Mouse (Mus musculus): ENCODE data around the gene Ubac2.

GRCm38 (mm10) chr14:121993616-121994015 lies 115.2 kb downstream of the Ubac2 start:
- TF ChIP-seq CTCF (IDR thresholded peaks at IDR 0.05; ENCODE audit: insufficient read depth, low read length) (no peak), POLR2A (IDR thresholded peaks at IDR 0.05; ENCODE audit: borderline replicate concordance, extremely low read depth, low read depth, low read length) (no peak)

All from lung, adult 2 months (tissue).